Mouse (Mus musculus) hindbrain, embryonic 14.5 days (tissue): ENCODE measurements at regions not wholly inside any gene's neighbourhood (a gene's known extent, or its start where the extent isn't known, plus 50 kb on each side); places are given as distances from the start of the nearest gene placed in this dataset.

Experiments
- ATAC-seq: fragments of 200-750 bp; cut with Nextera tagmentation; 2 replicates; pipeline ENCODE4 v1.8.0; 2017; ENCODE audit warnings: moderate number of reproducible peaks, mild to moderate bottlenecking, moderate TSS enrichment, moderate library complexity; ENCODE audit not compliant: low FRiP score
- DNase-seq: peaks from one replicate; pipeline ENCODE4 v3.0.0-alpha.2; 2015; ENCODE audit warnings: low spot score
- H3K27ac ChIP-seq: fragments of 300-500 bp; sonication (generic); 2 replicates; pipeline ENCODE4 v1.5.1; 2014; ENCODE audit warnings: mild to moderate bottlenecking, moderate library complexity
- H3K27me3 ChIP-seq: fragments of 300-500 bp; sonication (generic); 2 replicates; pipeline ENCODE4 v1.6.1; 2014; ENCODE audit warnings: mild to moderate bottlenecking, low read length, mixed read lengths; ENCODE audit not compliant: control insufficient read depth, insufficient read depth
- H3K36me3 ChIP-seq: fragments of 300-500 bp; sonication (generic); replicated peaks from 2 replicates; pipeline ENCODE4 v1.6.1; 2014; ENCODE audit not compliant: control insufficient read depth, insufficient read depth
- H3K4me1 ChIP-seq: fragments of 300-500 bp; sonication (generic); replicated peaks from 2 replicates; pipeline ENCODE4 v1.6.1; 2014; ENCODE audit warnings: antibody characterized with exemption, low read length, mixed read lengths; ENCODE audit not compliant: control insufficient read depth, insufficient read depth
- H3K4me2 ChIP-seq: fragments of 300-500 bp; sonication (generic); replicated peaks from 2 replicates; pipeline ENCODE4 v1.6.1; 2014; ENCODE audit warnings: mild to moderate bottlenecking, moderate library complexity
- H3K4me3 ChIP-seq: fragments of 300-500 bp; sonication (generic); replicated peaks from 2 replicates; pipeline ENCODE4 v1.5.1; 2014; ENCODE audit warnings: mild to moderate bottlenecking, low read length
- H3K9ac ChIP-seq: fragments of 300-500 bp; sonication (generic); 2 replicates; pipeline ENCODE4 v1.6.1; 2014
- H3K9me3 ChIP-seq: fragments of 300-500 bp; sonication (generic); 2 replicates; pipeline ENCODE4 v1.6.1; 2016; ENCODE audit warnings: low read length; ENCODE audit not compliant: control insufficient read depth
- WGBS: fragments of 180-500 bp; shearing (Covaris S2); extraction: QIAGEN DNeasy Blood & Tissue Kit; methylation state at CpG from one replicate; pipeline ENCODE4 v1.1.7; 2014; 5-methylcytosine and 5-hydroxymethylcytosine counted together

DNA sequence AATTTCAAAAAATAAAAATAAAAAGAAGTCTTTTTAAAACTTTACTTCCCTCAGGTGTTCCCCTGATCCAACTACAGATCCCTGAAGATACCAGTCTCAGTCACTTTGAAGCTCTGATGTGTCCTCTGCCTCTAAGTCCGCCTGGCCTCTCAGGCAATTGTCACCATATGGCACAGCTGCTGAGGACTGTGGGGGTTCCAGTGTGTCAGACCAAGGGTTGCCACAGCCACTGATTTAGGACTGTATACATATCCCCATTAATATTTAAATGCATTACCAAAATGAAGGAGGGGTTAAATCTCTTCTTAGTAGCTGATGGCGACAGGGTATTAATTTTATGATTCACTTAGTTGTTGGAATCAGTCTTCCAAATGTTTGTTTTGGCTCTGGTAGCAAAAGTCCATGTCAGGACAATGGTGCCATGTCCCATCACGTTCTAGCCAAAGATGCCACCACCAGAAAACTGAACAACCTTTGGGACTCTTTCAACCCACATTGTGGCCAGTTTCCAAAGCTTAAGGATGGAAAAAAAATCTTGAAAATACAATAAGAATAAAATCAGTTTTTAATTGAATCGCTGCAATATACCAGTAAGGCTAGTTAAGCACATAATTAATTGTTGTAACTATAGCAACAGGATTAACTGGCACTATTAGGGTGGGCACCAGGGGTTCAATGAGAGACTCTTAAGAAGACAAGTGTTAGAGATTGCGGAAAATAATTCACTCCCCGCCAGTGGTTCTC lies 62.5 kb downstream of the Arrdc4 start:
- Histone ChIP-seq H3K27me3 (no peaks in the 10 kb centered on the region), H3K9ac (no peak overlapping the region), H3K4me2 (no peak overlapping the region), H3K27ac (no peak overlapping the region), H3K9me3 (0 out of 2 replicates have a peak, but pooled peaks cover 4% of the 10 kb centered on the region), H3K4me3 (no peak overlapping the region), H3K36me3 (no peaks in the 10 kb centered on the region), H3K4me1 (0 out of 2 replicates have a peak, but pooled peaks cover 15% of the 10 kb centered on the region)
- WGBS: 52% methylated on average over 6 of the region's 6 CpGs
- DNase-seq (no peak), ATAC-seq (peak; percentile 77)

- Histone ChIP-seq H3K27ac (no peak overlapping the region), H3K4me3 (no peak overlapping the region), H3K4me2 (no peak overlapping the region), H3K9ac (no peak overlapping the region), H3K9me3 (no peaks in the 10 kb centered on the region), H3K36me3 (no peaks in the 10 kb centered on the region), H3K4me1 (0 out of 2 replicates have a peak, but pooled peaks cover 15% of the 10 kb centered on the region), H3K27me3 (no peaks in the 10 kb centered on the region)
- ATAC-seq (no peak), DNase-seq (no peak)
- 80% methylated on average over 5 of the region's 5 CpGs for WGBS
These were observed 66.0 kb downstream of the Arrdc4 start for GRCm38 (mm10) chr7:68682929-68683643.

DNA sequence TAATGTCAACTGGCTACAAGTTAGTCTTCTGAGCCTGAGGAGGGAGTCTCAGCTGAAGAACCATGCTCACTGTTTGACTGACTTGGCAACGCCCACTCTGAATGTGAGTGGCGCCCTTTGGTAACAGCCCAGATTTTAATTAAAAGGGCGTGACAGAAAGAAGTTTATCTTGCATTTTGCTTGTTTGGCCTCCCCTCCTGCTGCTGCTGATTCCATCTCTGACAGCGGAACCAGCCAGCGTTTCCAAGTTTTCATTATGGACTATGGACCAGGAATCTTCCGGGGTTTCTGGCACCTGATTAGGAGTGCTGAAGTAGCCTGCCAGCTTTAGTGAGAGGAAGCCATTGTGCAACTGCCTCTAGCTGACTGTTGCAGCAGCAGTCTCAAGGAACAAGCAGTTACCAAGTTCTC lies 66.7 kb downstream of the Arrdc4 start:
- WGBS: 50% methylated on average over 6 of the region's 6 CpGs
- Histone ChIP-seq H3K4me3 (no peak overlapping the region), H3K36me3 (no peaks in the 10 kb centered on the region), H3K27me3 (no peaks in the 10 kb centered on the region), H3K9ac (no peak overlapping the region), H3K9me3 (no peaks in the 10 kb centered on the region), H3K4me1 (0 out of 2 replicates have a peak, but pooled peaks cover 11% of the 10 kb centered on the region), H3K4me2 (peak overlapping the region; percentile 27; the same call in 1 of the 2 replicates), H3K27ac (no peak overlapping the region)
- DNase-seq (peak; percentile 49), ATAC-seq (peak; percentile 25; the same call in 1 of the 2 replicates)

- Histone ChIP-seq H3K27ac (no peak overlapping the region), H3K4me2 (no peak overlapping the region), H3K27me3 (no peaks in the 10 kb centered on the region), H3K36me3 (no peaks in the 10 kb centered on the region), H3K4me3 (no peak overlapping the region), H3K9me3 (no peaks in the 10 kb centered on the region), H3K4me1 (no peaks in the 10 kb centered on the region), H3K9ac (no peak overlapping the region)
- WGBS: 70% methylated on average over 3 of the region's 3 CpGs
- DNase-seq (peak; percentile 27), ATAC-seq (no peak)
These were observed 69.3 kb downstream of the Arrdc4 start for GRCm38 (mm10) chr7:68679770-68680169.

GRCm38 (mm10) chr7:68667790-68668732 lies 81.0 kb downstream of the Arrdc4 start:
- ATAC-seq (no peak), DNase-seq (no peak)
- no peak overlapping the region for H3K4me3 ChIP-seq
- H3K9me3 ChIP-seq: no peaks in the 10 kb centered on the region
- no peak overlapping the region for H3K9ac ChIP-seq
- H3K4me2 ChIP-seq: no peak overlapping the region
- H3K36me3 ChIP-seq: no peaks in the 10 kb centered on the region
- H3K4me1 ChIP-seq: no peaks in the 10 kb centered on the region
- WGBS: 76% methylated on average over 12 of the region's 12 CpGs
- no peaks in the 10 kb centered on the region for H3K27me3 ChIP-seq
- no peak overlapping the region for H3K27ac ChIP-seq

GRCm38 (mm10) chr7:68667215-68667614 lies 81.8 kb downstream of the Arrdc4 start:
- 62% methylated on average over 4 of the region's 4 CpGs for WGBS
- ATAC-seq: no peak
- no peaks in the 10 kb centered on the region for H3K9me3 ChIP-seq
- no peak overlapping the region for H3K4me2 ChIP-seq
- no peak overlapping the region for H3K4me3 ChIP-seq
- H3K27ac ChIP-seq: no peak overlapping the region
- H3K36me3 ChIP-seq: no peaks in the 10 kb centered on the region
- H3K9ac ChIP-seq: no peak overlapping the region
- DNase-seq: no peak
- H3K4me1 ChIP-seq: no peaks in the 10 kb centered on the region
- H3K27me3 ChIP-seq: no peaks in the 10 kb centered on the region

DNA sequence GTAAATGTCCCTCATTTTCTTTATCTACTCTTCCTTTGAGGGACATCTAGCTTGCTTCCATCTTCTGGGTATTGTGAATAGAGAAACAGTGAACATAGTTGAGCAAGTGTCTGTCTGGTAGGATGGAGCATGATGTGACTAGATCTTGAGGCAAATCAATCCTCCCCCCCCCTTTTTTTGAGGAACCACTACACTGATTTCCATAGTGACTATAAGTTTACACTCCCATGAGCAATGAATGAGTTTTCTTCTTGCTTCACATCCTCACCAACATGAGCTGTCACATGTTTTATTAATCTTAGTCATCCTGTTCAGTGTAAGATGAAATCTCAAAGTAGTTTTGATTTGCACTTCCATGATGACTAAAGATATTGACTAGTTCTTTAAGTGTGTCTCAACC lies 92.7 kb downstream of the Arrdc4 start:
- Histone ChIP-seq H3K27me3 (no peaks in the 10 kb centered on the region), H3K4me1 (no peaks in the 10 kb centered on the region), H3K4me3 (no peak overlapping the region), H3K9me3 (peaks cover 10% of the 10 kb centered on the region), H3K36me3 (no peaks in the 10 kb centered on the region), H3K27ac (no peak overlapping the region), H3K4me2 (no peak overlapping the region), H3K9ac (no peak overlapping the region)
- no peak for ATAC-seq
- no peak for DNase-seq

- Histone ChIP-seq H3K27me3 (no peaks in the 10 kb centered on the region), H3K4me2 (no peak overlapping the region), H3K9ac (no peak overlapping the region), H3K27ac (no peak overlapping the region), H3K9me3 (peaks cover 10% of the 10 kb centered on the region), H3K4me3 (no peak overlapping the region), H3K4me1 (no peaks in the 10 kb centered on the region), H3K36me3 (no peaks in the 10 kb centered on the region)
- ATAC-seq (no peak), DNase-seq (no peak)
- 60% methylated on average over 1 of the region's 1 CpGs for WGBS
These were observed 95.5 kb downstream of the Arrdc4 start for GRCm38 (mm10) chr7:68653534-68653933.

- Histone ChIP-seq H3K9me3 (peaks cover 10% of the 10 kb centered on the region), H3K4me1 (no peaks in the 10 kb centered on the region), H3K27ac (no peak overlapping the region), H3K27me3 (no peaks in the 10 kb centered on the region), H3K4me2 (no peak overlapping the region), H3K9ac (no peak overlapping the region), H3K36me3 (no peaks in the 10 kb centered on the region), H3K4me3 (no peak overlapping the region)
- DNase-seq (peak; percentile 40), ATAC-seq (no peak)
- WGBS: 77% methylated on average over 4 of the region's 4 CpGs
These were observed 97.6 kb downstream of the Arrdc4 start for GRCm38 (mm10) chr7:68651418-68651817.
